Mouse (Mus musculus) spleen, postnatal 4 days (tissue): ENCODE results near the gene Nop53.

Experiments
- DNase-seq, 2 experiments: peaks; one replicate each; pipeline ENCODE4 v3.0.0; 2022; ENCODE audit warnings: low spot score in 2 of 2

The Nop53 gene

DNA sequence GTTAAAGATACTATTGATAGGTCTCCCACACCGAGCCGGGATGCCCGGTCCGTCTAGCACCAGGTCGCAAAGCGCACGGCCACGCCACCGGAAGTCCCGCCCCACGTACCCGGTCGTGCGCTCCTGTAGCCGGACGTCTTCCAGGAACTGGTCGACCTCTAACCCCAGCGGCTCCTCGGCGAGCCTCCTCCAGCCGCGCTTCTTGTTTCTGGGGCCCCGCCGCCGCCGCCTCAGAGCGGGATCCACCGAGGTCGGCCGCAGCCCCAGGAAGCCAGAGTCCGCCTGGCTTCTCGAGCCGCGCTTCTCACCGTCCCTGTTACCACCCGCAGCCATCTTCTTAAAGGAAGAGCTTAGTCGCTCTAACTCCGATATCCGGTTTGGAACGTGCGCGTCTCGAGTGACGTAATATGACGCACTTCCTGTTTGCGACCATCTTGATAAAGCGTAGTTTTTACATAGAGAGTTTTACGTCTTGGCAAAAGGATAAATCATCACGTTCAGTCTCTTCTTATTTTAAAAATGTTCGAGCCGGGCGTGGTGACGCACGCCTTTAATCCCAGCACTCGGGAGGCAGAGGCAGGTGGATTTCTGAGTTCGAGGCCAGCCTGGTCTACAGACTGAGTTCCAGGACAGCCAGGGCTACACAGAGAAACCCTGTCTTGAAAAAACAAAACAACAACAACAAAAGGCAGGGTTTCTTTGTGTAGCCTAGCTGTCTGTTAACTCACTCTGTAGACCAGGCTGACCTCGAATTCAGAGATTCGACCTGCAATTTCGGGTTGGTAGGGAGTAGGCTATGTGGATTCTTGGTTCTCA, at the start of gene Nop53:
TSS of gene Nop53 (minus strand) at position 354 of the 816 bp plus-strand sequence.
- DNase-seq: peak; percentile 86 to 94

DNA sequence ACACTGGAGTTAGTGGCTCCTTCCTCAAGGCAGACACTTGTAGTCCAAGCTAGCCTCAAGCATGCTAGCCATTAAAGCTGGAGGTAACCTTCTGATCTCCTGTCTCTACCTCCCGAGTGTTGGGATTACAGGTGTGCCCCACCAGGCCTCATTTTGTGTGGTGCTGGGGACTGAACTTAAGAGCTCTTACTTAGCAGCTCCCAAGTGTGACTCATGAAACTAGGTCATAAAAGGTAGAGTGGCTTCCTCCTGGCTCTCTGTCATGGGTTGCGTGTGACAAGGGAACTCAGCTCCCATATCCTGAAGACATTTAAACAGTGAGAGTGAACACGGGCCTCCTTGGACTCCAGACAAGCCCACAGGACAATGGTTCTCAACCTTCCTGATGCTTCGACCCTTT, 47.9 kb upstream of the Nop53 start:
- no peak for DNase-seq

DNA sequence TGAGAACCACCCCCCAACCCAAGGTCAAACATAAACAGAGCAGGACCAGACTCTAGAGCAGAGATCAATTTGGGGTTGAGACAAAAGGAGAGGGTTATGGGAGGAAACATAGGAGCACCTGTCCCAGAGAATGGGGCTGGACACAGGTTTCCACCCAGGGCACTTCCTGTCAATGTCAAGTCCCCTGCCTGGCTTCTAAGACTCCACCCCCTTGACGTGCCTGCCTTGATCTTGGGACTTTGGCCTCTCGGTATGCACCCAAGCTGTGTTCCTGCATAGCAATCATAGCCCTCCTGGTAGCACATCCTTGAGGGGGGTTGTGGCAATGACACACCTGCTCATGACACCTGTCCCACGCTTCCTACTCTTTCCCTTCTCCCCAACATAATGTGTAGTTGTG, 47.3 kb upstream of the Nop53 start:
- no peak for DNase-seq

DNA sequence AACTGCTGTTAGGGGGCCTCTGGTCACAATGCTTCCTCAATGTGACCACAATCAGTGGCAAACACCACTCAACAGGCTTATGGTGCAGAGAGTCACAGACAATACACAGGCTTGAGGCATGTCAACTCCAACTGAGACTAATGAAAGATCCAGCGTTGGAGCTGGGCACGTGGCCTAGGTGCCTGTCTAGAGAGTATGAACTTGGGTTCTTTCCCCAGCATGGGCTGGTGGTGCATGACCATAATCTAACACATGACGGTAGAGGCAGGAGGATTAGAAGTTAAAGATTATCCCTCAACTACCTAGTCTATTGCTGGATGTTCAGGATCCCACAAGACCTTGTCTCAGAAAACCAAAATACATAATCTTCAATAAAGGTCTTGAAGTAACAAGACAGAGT, 45.9 kb upstream of the Nop53 start:
- no peak for DNase-seq

DNA sequence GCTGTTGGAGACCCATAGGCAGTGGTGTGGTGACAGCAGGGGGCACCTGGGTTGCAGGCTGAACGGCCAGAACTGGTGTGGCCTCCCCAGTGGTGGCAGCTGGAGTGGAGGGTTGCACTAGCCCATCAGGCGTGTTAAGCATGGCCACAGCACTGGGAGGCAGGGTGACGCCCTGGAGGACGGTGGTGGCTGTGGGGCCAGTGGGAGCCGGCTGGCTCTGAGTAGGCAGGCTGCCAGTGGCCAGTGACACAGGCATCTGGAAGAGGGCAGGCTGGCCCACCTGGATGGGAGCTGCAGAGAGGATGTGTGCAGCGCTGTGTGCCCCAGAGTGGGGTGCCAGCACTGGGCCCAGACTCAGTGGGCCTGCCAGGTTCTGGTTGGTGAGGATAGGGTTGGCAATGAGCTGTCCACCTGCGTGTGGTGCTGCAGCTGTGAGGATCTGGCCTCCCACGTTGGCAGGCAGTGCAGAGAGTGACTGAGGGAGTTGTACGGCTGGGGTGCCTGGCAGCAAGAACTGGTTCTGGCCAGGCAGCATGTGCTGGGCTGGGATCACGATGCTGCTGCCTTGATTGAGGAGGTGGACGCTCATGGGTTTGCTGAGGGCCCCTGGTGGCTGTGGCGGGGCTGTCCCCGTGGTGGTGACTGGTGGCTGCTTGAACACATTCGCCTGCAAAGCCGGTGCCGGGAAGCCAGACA, 41.9 kb upstream of the Nop53 start:
- no peak for DNase-seq

DNA sequence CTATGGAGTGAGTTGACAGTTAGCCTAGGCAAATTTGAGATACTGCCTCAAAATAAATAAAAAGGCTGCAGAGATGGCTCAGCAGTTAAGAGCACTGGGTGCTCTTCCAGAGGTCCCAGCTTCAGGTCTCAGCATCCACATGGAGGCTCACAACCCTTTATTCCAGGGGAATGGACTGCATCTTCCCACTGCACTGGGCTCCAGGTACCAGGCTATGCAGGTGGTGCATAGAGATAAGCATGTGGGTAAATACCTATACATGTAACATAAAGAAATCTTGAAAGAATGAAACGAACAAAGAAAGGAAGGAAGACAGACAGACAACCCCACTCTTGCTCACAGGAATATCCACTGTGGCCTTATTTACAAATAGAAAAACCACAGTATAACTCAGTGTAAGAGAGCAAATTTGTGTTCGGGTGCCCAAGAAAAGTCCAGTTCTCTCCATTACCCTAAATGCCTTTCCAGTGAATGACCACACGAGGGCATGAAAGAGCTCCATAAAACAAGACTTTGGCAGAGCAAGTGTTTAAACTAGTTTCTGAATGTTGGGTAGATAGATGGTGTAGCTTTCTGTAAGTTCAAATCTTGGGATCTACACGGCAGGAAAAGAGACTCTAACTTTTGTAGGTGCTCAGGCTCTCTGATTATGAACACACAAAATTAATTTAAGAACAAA, 37.0 kb upstream of the Nop53 start:
- DNase-seq: no peak

DNA sequence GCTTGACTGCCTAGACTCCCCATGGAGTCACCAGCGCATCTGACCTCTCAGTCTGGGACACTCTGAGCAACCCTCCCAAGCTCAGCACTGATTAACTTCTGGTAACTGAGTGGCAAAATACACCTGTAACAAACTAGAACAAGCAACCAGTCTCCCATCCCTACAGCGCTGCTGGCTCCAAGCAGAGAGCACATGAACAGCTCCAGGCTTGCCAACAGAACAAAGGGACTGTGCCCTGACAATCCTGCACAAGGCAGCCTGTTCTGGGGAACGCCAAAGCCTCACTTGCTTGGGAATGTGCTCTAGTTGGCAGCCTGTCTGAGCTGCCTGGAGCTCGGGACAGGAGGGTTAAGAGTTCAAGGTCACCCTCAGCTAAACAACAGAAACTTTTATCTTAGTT, 35.7 kb upstream of the Nop53 start:
- no peak for DNase-seq

DNA sequence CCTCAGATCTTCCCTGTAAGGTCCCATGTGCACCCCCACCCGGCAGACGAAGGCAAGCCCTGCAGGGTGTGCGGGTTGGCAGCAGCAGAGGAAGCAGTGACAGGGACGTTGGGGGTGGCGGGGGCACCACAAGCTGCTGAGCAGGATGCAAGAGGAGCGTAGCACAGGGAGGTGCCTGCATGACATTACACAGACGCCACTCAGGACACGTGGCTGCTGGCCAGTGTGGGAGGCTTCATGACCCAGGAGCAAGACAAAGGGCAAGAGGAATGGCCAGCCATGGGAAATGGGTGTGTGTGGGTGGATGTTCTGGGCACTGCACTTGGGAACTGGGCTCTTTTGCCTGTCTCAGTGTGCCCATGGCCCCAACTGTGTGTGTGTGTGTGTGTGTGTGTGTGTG, 34.4 kb upstream of the Nop53 start:
- no peak for DNase-seq

DNA sequence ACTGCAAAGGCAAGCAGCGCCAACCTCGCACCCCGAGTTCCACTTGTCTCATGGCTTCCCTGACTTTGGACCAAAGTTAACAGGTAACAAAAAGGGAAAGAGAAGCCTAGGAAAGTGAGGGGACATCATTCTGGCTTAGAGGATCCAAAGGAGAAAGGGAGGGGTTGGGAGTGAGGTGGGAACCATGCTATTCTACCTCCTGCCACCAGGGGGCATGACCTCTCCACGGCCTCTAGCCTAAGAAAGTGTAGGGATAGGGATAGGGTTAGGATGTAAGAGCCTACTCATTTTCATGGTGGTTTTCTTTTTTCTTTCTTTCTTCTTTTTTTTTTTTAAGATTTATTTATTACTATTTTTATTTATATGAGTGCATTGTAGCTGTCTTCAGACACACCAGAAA, 30.0 kb upstream of the Nop53 start:
- peak in 1 of 2 experiments; percentile 41 for DNase-seq

DNA sequence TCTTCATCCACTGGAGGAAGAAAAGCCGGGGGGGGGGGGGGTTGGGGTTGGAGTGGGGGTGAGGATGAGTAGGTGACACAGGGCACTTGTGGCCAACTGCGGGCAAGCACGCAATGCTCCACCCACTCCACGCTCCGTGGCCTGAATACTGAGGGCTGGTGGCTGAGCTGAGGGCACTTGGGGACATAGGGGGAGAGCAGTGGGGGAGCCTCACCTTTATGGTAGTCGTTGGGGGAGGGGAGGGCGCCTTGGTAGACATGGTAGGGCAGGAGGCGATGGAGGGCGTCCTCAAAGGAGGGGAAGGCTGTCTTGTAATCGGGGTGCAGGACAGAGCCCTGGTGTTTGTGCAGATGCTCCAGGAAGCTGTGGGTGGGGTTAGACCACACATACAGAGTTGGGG, 29.6 kb upstream of the Nop53 start:
- DNase-seq: no peak

DNA sequence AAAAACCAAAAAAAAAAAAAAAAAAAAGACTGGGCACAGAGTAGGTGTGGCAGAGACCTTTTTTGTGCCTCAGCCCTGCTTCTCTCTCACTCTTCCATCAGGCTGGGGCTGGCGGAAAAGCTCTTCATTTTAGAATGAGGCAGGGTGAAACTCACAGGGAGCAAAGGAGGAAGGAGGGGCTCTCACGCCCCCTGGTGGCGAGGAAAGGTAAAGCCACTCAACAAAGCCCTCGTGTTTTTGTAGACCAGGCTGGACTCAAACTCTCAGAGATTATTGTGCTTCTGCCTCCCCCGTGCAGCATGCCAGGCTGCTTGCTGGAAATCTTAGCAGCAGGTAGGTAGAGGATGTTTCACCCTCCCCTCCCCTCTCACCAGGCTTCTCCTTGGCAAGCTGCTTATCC, 28.8 kb upstream of the Nop53 start:
- DNase-seq: peak; percentile 61 to 87

DNA sequence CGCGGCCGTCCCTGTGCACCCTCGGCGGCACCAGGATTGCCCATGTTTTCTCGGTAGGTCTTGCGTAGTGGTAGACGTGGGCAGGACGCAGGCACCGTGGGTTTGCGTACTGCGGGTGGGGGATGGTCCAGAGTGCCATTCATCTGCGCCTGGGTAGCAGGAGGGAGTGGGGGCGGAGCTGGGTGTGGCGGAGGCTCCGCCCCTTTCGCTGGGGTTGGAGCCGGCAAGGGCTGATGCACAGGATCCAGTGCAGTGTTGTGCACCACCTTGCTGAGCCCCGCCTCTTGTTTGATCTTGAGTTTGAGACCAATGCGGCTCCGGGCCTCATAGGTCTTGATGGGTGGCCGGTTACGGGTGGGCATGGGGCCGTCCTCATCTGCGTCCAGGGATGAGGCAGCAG, 26.4 kb upstream of the Nop53 start:
- DNase-seq: no peak

DNA sequence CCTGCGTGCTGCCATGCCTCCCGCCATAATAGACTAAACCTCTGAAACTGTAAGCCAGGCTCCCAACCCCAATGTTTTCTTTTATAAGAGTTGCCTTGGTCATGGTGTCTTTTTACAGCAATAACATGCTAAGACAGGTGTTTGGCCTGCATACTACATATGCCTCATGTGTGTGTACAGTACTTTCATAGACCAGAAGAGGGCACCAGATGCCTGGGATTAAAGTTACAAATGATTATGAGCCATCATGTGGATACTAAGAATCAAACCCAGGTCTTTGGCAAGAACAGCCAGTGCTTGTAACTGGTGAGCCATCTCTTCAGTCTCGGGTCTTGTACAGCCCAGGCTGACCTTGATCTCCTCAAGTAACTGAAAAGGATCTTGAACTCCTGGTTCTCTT, 23.8 kb upstream of the Nop53 start:
- no peak for DNase-seq

DNA sequence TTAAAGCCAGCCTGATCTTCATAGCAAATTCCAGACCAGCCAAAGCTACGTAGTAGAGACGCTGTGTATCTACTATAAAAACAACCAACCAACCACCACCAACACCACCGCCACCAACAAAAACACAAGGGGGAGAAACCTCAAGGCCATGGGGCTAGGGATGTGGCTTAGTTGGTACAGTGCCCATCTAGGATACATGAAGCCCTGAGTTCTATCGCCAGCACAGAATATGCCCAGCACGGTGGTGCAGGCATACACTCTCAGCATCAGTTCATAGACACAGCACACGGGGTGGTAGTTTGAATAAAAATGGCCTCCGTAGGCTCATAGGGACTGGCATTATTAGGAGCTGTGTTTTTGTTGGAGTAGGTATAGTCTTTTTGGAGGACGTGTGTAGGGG, 22.4 kb upstream of the Nop53 start:
- no peak for DNase-seq

DNA sequence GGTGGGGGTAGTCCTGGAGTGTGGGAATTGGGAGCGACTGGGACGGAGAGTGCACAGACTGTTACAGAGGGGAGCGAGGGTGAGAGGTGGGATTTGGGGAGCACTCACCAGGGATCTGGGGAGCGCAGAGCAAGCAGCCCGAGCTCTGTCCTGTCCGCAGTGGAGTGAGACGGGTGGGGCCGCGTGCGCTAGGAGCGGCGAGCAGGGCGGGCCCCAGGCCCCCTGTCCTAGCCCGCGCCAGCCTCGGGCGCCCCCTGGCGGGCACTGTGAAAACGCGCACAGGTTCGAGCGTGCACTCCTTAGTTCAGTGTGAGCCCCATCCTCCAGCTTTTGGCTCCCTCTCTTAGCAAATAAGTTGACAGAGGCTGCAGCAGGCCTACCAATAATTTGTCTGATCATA, 21.4 kb upstream of the Nop53 start, which contains the start of gene Ehd2:
TSS of gene Ehd2 (minus strand) at position 256 of the 400 bp plus-strand sequence.
- DNase-seq: peak; percentile 68 to 91

DNA sequence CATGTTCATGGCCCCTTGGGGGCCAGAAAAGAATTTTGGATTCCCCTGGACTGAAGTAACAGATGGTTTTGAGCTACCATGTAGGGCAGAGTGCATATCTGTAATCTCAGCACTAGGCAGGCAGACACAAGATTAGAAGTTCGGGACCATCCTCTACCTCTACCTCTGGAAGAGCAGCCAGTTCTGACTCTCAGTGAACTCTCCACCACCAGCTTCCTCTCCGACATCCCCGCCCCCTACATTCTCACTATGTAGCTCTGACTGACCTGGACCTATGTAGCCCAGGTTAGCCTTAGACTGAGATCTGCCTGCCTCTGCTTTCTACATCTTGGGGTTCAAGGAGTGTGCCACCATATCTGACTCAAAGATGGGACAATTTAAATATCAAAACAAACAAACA, 20.6 kb upstream of the Nop53 start:
- no peak for DNase-seq

DNA sequence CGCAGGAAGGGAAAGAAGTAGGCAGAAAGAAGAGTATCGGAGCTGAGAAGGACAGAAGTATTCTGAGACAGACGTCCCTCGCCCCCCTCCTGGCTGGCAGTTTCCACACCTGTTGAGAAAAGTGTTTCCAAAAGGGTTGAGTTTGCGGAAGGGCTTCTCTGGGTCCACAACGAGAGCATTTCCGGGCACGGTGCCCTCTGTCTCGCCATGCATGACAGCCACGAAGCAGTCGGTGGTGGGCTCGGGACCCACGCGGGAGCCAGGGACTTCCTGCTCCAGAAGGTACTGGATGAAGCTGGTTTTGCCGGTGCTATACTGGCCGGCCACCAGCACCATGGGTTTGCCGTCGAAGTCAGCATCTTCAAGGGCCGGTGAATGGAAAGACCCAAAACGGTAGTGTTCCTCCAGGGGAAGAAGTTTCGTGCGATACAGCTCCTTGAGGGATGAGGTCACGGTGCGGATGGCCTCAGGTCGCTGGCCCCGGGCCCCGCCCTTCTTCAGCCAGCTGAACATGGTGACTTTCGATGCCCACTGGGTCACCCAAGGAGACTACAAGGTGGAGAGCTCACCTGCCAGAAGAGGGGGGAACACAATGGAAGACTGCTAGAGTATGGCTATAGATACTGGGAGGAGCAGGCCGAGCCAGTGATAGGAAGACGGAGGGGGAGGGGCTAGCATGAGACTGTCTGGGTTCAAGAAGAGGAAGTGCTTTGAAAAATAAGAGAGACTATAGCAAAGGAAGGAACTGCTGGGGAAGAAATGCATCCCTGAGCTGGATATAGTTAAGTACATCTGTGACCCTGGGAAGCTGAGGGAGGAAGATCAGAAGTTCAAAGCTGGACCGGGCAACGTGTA, 18.2 kb upstream of the Nop53 start:
- no peak for DNase-seq

DNA sequence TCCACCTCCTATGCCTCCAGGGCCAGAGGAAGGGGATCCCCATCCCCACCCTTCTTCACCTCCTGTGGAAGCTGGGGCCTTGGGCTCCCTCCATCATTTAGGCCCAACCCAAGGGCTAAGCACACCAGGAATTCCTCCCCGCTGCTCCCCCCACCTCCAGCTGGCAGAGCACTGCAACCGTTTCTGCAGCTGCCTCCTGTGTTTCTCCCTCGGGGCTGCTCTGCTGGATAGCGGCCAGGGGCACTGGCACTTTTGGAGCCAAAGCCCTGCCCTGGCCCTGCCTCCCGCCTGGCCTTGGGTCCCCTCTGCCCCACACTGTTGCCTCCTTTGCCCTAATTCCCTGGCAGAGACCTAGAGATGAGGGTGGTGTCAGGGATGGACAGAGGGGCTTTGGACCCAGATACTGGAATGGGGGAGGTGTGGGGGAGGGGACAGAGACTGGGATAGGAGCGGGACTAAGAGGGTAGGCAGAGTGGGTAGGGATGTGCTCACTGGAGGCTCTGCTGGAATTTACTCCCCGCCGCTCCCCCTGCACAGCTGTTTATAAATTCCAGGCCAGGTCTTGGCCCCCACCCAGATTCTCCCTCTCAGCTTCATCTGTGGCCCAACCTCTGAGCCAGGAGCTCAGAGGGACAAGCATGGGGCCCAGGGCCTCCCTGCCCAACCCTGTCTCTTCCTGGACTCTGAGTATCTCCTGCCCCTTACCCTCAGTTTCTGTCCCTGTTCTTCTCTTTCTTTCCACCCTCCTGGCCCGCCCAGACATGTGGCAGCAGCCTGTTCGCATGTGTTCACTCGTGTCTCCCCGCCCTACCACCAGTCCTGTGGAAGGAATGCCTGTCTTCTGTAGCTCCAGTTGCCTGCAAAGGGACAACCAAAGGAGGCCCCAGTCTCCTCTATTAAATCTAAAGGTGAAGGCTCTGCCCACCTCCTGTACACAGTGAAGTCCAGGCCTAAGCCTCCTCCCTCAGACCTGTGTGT, 16.7 kb upstream of the Nop53 start:
- peak in 1 of 2 experiments; percentile 41 for DNase-seq

DNA sequence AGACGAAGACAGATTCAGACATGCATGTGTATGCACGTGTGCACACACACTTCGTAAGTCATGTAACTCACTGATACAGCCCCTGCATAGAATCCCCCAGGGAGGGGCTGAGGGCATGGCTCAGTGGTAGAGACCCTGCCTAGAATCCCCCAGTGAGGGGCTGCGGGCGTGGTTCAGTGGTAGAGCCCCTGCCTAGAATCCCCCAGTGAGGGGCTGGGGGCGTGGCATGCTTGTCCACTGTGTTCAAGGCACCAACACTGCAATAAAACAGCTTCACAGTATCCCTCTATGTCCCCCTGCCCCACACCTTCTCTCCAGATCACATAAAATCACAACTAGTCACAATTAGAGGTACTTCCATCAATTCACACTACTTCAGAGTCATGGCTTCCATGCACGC, 15.9 kb upstream of the Nop53 start:
- no peak for DNase-seq

DNA sequence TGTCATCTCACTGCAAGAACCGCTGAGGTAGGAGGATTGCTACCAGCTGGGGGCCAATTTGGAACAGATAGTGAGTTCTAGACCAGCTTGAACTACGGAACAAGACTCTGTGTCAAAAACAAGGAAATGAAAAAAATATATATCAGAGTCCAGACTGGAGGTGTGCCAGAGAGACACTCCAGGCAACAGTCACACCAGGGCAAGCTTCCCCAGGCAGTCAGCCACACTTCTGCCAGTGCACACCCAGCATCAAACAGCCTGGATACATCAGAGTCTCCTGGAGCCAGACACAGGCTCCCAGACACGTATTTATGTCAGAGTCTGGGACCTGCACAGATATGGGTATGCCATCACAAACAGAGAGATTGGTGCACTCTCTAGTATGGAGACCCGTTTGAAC, 15.4 kb upstream of the Nop53 start:
- no peak for DNase-seq

DNA sequence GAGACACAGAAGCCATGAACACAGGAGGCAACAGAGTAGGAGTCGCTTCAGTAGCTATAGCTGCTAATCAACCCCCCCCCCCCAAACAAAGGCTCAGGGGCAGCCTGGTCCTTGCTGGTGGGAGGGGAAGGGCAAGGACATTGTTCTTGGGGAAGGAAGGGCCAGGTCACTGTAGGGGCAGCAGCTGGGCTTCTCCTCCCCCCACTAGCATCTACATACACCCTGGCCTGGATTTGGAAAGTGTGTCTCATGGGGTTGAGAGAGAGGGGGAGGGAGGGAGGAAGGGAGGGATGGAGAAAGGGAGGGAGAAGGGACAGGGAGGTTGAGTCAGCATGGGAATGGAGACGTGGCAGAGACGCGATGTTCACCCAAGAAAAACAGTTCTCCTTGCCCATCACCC, 14.8 kb upstream of the Nop53 start:
- no peak for DNase-seq
